Mouse (Mus musculus) megakaryocyte, adult 5-6 weeks (primary cell): ENCODE measurements around the gene Atp2b4. TPM values are rescaled to one million over a fixed set of nuclear protein-coding genes. Genes with fewer than 3 reads are reported as not detected.
A peak's percentile ranks its signal among the peaks of the same experiment; 100 is the strongest.

Experiments
- ATAC-seq: 2 replicates; pipeline ENCODE4 v1.8.0; 2016; ENCODE audit warnings: mild to moderate bottlenecking, inconsistent platforms; ENCODE audit not compliant: poor library complexity, severe bottlenecking
- total RNA-seq, 2 experiments: library from RNA; stranded (forward) in 1 of 2; stranded (reverse) in 1 of 2; fragments of 153-499, 151-499 nt in 1 of 2; fragments of 221-1000, 200-1000 nt in 1 of 2; gene quantifications; 2 replicates each; pipeline versions ENCODE4 v1.2.3 to v1.2.4; 2015 to 2017

The Atp2b4 gene
- total RNA-seq, 2 experiments from 2014 or later, result 17.6 to 18.2 TPM

DNA sequence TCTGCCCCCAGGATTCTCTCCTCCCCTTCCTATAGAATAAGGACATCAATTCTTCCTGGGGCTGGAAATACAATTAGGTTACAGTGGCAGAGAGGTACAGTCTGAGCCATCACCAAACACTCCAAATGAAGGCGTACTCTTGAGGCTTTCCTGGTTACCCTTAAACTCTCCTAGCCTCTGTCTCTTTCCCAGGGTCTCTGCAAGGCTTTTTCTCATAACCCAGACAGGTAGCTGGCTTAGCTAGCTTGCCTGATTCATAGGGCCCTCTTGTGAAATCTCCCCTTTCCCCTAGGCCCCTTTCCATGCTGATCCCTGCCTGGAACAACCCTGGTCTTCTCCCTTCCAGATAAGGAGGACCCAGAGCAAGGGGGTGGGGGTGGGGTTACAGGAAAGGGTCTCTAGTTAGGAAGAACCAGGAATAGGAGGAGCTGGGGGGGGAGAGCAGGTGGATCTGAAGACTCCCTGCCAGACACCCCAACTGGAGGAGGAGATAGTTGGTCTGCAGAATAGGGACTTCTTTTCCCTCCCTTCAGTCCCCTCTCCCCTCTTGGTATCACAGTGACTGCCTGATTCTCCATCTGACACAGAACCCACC lies 1.9 kb downstream of the Atp2b4 start:
- no peak for ATAC-seq

DNA sequence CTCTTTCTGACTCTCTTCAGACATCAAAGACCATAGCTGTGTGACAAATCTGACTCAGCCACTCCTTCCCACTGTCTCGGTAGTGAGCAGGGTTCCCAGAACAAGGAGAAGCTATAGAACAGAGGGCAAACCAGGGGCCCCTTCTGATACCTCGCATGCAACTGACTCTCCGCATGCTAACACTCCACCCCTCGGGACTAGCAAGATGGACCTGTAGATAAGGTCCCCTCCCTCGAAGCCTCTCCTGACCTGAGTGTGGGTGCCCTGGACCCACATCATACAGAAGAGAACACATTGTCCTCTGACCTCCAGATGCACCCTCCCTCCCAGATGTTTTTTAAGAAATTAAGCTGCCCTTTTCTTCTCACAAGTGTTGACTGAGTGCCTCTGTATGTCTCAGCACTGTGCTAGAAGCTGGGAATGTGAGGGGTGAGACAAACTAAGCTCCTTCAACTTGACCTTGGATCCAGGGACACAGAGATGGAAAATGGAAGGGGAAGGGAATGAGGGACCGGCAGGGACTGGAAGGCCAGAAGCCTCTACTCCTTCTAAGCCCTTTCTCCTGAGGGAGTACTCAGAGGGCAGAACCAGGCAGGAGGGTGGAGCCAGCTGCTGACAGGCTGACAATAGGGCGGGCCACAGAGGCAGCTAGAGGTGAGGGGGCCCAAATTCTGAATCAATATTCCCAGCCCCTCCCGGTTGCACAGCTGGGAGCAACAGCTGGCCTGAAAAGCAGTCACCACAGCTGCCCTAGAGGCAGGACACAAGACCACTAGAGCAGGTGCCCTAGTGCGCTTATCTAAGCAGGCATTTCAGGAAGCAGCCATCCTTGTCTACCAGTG lies 2.6 kb downstream of the Atp2b4 start:
- ATAC-seq, result peak; percentile 13; the same call in 1 of the 2 replicates

DNA sequence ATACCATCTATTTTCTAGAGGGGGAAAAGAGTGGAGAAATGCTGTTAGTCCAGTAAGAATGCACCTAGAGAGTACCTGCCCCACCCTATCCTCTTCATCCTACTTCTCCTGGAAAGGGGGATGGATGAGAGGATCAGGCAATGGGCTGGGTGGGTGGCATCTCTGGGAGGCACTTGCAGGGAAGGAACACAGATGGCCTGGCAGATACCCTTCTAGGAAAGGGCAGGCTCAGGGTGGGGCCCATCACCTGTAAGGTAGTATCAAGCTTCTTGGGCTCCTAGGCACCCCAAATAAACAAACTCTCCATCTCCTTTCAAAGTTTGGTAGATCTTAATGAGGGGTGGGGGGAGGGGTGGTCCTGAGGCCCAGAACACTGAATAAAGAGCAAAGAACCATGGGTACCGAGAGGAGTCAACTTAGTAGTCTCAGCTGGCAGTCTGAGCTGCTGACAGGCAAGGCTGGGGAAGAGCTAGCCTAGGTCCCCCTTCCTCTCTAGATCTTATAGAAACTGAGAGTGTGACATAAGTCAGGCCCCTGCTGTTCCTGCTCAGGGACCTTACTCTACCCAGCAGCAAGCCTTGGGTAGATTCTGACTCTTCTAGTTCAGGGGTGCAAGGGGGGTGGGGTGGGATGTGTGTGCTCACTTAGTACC lies 3.4 kb downstream of the Atp2b4 start:
- ATAC-seq, result no peak

DNA sequence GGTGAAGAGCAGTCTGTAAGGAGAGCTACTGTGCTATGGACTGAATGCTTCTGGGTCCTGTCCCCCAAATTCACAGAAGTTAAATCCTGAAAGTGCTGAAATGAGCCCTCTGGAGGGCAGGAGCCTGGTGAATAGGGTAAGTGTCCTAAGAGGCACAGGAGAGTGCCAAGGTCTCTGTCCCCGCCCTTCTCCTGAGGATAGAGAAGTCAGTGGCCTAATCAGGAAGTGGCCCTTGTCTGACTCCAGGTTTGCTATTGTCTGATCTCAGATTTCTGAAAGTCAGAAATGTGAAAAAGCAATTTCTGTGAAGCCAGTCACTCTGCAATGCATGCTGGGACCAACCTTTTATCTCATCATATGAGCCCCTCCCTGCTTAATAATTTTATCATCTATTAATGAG lies 7.2 kb downstream of the Atp2b4 start:
- peak; percentile 53; the same call in 1 of the 2 replicates for ATAC-seq

DNA sequence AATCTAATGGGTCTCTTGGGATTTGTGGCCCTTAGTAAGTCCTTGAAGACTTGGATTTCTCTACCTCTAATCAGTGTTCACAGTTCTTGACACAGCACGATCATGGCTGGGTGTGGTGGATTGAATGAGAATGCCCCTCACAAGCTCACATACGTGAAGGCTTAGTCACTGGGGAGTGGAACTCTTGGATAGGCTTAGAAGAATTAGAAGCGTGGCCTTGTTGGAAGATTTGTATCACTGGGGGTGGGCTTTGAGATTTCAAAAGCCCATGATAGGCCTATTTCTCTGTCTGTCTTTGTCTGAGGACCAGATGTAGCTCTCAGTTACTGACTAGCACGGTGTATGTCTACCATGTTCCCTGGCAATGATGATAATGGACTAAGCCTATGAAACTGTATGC lies 10.8 kb downstream of the Atp2b4 start:
- no peak for ATAC-seq

DNA sequence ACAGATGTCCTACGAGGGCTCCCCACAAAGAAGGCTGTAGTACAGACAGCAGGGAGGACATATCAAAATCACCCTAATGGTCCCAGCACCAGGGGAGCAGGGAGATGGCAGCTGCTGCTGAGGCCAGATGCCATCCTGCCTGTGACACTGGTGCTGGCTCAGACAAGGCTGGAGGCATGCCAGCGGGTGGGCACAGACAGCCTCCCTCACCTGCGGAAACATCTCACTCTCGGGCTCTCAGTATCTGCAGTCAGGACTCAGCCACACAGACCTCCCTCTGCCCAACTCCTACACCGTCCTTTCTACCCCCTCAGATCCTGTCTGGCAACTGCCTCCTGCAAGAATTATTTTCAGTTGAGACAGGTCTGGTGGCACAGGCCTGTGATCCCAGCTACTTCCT lies 12.0 kb downstream of the Atp2b4 start:
- no peak for ATAC-seq

DNA sequence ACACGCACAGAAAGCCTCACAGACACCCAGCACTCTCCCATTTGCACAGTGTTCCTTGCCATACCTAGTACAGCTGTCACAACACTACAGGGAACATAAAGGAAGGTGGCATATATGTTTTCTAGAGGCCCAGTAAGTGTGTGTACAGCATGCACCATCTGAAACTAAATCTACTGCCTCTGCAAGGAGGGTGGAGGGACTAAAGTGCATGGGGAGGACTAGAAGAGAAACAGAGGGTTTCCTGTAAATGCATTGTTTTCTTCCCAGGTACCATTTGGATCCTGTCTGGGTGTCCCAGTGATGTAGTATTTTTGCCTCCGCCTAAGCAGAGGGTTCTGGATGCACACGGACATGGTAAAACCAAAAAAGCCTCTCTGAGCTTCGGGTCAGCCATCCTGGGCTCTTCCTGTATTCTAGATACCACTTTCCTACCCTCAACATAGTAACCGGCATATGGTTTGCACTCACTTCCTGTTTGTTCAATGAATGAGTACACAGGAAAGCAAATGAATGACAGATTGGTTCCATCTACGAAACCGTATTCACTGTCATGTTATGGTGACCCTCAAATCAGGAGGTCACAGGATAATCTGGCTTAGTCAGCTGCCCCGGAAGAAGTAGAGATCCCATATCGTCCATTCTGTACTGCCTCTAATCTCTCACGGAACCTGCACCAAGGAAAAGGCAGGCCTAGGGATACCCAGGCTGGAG lies 13.2 kb downstream of the Atp2b4 start:
- peak; percentile 26; the same call in 1 of the 2 replicates for ATAC-seq

DNA sequence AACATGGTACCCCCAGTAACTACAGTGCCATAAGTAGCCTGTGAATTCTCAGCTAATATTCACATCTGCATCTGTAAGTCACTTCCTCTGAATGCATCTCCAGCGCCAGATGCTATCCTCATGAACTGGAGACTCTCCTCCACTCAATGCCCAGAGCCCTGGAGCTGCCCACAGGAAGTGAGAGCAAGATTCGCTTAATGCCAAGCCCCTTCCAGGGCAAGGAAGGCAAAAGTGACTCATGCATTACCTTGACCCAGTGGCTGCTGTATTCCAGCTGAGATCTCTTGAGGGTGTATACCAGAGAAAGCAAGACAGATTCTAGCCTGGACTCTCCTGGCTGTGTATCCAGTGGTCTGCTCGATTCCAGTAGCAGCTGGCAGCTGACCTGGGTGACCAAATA lies 16.2 kb downstream of the Atp2b4 start:
- ATAC-seq, result peak; percentile 63

DNA sequence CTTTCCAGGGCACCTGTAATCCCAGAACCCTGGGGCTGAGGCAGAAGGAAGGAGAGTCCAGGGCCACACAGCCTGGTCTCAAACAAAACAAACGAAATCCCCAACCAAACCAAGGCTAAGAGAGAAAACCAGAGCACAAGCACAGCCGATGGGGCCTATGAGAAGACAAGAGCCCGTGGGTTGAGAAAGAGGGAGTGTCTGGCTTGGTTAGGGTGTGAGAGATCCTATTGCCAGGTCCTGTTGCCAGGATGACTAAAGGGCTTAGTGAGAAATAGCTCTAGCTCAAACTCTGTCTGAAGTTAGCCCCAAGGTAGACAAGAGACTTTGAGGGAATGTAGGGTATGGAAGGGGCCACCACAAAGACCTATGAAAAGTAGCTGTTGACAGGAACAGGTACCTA lies 19.3 kb downstream of the Atp2b4 start:
- no peak for ATAC-seq

DNA sequence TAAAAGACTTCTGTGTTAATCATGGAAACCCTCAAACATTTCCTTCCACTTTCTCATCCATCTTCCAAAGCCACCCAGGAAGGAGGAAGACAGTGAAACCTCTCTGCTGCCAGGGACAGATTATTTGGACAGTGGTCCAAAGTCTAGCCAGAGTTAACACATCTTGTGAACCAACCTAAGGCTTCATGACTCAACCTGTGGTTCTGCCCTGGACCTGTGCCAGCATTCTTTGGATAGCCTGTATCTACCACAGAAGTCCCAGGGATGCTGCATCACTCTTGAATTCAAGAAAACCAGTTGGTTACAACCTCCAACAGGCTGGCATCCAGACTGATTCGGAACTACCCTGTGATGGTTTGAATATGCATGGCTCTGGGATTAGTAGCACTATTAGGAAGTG lies 21.8 kb downstream of the Atp2b4 start:
- peak; percentile 29; the same call in 1 of the 2 replicates for ATAC-seq

DNA sequence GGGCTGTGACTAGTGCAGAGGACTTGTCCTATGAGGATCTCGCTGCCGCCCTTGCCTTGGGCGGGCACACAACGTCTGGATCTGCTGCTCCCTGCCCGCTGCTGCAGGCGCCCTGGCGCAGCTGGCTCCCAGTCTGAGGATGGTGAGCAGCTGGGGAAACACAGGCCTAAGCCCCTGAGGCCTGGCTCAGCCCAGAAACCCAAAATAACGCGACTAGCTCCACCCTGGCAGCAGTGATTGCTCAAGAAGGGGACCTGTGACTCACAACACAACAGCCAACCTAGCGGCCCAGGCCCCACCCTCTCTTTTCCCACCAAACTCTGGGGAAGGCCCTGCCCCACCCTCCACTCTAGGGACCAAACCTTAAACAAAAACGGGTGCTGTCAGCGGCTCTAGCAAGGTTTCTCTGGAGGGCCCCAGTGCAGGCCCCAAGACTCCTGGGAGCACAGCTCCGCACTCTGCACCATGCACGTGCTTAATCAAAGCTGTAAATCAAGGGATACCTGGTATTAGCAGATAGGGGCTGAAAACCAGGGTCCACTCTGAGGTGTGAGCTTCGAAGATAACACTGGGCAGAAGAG lies 23.1 kb downstream of the Atp2b4 start:
- peak; percentile 96 for ATAC-seq

DNA sequence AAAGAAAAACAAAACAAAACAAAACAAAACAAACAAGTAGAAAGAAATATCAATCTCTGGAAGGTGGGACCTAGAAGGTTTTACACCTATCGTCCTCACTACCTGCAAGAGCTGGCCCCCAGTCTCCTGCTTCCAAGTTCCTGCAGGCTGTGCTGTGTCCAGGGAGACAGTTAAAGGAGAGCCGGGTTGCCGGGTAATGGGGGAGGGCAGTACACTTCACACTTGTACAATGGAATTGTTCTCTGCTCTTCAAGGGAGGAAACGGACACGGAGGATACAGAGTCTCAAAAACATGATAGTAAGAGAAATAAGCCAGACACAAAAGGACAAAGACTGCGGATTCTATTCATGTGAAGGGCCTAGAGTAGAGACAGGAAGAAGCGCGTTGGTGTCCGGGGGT lies 28.3 kb downstream of the Atp2b4 start:
- no peak for ATAC-seq

DNA sequence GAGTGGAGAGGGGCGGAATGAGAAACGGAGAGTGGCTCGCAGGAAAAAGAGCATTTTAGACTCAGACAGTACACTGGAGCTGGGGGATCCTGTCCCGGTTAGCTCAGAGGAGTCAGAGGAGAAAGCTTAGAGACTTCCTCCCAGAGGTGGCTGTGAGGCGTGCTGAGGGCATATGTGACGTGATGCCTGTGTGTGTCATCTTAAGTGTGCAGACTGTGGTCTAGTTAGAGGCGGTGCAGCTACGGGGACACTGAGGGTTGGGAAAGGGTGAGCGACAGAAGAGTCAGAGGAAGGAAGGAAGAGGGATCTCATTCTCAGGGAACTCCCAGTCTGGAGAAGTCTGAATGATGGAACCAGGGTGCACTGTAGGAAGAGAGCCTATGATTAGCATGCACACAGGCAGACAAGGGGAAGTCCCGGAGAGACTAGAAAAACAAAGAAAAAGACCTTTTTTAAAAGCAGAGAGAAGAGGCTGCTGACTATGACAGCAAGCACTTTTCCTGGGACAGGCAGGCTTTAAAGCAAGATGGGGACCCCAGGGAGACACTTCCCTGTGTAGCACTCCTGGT lies 28.9 kb downstream of the Atp2b4 start:
- ATAC-seq, result peak; percentile 64

DNA sequence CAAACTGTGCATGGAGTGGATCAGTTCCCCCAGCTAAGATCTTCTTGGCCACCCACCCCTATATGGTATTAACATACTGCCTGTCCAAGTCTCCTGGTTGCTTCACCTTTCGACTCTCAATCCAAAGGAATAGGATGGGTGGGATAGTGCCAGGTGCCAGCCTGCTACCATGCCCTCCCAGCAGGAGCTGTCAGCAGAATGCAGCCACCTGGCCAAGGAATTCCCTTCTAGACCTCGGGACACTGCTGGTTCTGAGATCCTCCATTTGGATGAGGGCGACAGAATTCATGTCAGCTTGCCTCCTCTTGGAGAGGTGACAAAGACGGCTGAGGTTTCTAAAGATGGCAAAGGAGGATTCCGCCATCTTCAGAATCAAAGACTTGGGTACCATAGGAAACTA lies 32.8 kb downstream of the Atp2b4 start:
- ATAC-seq, result no peak

DNA sequence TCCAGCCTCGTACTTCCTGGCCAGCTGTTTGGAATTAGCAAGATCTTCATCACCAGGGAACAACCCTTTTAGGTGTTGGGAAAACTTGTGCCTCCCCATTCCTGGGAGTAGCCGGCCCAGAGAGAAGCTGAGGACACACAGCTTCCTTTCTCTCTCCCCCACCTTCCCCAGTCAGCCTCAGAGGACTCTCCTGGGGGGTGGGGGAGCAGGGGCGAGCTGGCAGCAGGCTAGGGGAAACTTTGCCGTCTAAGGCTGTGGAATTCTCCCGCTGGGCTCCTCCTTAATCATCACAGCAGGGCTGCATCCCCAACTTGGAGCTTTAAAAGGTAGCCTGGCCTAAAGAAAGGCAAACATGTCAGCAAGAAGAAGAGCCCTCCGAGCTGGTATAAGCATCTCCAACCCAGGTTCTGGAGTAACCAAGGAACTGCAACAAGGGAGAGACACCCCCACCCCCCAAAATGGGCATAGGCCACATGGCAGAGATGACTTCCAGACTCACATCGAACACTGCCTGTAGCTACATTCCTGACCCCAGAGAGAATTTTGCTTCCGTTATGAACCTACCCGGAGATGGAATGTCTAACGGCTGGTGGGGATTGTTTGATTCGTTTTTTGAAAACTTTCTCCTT lies 33.8 kb downstream of the Atp2b4 start:
- ATAC-seq, result no peak

DNA sequence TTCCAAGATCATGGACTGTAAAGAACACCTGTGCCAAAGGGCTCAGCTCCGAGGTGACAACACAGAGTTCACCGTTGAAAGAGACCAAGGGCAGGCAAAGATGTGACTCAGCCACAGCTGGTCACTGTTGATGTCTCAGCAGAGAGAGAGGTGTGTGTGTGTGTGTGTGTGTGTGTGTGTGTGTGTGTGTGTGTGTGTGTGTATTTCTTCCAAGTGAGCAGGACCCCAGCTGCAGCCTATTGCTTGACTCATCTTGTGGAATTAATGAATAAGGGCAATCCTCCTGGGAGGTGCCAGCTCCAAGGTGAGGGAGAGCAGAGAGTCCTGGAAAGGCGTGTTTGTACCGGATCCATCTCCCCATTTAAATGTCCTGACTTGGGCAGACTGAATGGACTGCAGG lies 35.5 kb downstream of the Atp2b4 start:
- ATAC-seq, result no peak

DNA sequence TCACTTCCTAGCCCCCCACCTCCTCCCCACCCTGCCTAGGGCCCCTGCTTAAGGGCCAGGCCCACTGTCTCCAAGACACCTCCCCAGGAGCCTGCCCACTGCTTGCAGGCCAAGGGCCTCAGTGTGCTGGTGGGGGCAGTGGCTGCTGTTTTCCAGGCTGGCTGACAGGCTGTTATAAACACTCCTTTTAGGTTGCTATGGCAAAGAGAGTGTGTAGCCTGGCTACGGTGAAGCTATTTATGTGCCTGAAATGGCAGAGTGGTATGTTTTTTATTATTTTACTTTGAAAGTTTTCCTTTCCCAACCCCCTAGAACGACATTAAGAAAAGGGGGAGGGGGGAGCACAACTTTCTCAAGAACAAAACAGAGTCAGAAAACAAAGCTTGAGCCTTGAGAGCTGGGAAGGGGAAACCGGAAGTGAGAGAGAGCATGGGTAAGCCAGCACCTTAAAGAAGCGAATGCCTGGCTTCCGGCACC lies 37.9 kb downstream of the Atp2b4 start:
- ATAC-seq, result no peak

DNA sequence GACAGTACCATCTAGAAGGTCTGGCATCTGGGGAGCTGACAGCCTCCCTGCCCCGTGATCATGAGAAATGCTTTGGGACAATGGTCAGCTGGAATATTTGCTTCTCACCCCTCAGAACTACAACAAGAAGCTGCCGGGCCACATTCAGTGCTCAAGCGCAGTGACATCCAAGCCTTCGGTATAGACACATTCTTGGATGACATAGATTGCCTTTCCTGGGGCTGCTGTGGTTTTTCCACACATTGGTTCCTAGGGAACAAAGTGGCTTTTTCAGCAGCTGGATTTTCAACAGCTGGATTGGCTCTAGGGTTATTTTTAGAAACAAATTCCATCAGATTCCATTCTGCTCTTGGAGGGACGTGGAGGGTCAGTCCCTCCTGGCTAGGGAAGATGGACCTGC lies 39.6 kb downstream of the Atp2b4 start:
- ATAC-seq, result no peak

DNA sequence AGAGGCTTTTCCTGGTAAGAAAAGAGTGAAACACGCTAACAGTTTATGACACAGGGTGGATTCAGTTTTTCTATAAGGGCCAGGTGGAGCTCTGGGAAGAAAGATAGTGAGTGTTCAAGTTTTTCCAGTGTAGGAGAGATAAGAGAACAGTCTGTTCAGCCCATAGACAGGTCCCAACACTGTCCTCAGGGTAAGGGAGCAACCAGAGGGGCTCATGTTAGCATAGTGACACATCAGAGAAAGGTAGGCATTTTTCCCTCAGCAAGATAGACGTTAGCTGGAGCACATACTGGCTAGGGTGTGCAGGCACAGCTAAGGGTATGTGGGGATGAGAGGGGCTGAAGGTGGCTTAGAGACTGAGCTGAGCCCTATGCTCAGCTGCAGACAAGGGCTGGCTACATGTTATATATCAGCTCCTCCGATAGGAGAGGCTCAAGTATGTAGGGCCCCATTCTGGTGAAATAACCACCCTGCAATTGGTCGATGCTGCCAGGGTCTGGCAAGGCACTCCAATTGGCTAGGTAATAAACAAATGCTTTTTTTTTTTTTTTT lies 46.4 kb downstream of the Atp2b4 start:
- ATAC-seq, result peak; percentile 56

DNA sequence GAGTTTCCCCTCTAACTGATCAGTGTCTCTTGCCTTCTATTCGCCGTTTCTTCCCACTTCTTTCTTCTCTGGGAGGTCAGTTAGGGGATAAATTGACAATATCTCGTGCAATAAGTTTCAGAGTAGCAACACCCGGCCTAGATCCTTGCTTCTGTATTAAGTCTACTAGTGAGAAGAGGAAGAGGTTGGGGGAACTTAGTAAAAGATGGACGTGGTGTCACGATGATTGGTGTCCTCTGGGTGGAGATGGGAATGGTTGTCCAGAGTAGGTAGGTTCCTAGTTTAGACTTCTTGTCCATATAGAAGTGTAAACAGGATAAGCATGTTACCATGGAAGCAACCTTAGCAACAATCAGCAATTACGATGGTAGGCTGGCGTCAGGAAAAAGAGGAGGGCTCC lies 47.5 kb downstream of the Atp2b4 start:
- no peak for ATAC-seq
